Mouse (Mus musculus) liver, embryonic 11.5 days (tissue): ENCODE measurements around the gene Slc5a11. TPM values are rescaled to one million over a fixed set of nuclear protein-coding genes. Genes with fewer than 3 reads are reported as not detected.

Source experiments
- ATAC-seq: fragments of 200-750 bp; cut with Nextera tagmentation; replicated peaks from 2 replicates; pipeline ENCODE4 v1.8.0; 2017; ENCODE audit warnings: moderate number of reproducible peaks, mild to moderate bottlenecking, moderate TSS enrichment, moderate library complexity; ENCODE audit not compliant: low FRiP score
- DNase-seq: peaks from one replicate; pipeline ENCODE4 v3.0.0-alpha.2; 2017; ENCODE audit warnings: low spot score
- H3K27ac ChIP-seq: fragments of 300-500 bp; sonication (generic); 2 replicates; pipeline ENCODE4 v1.5.1; 2014; ENCODE audit warnings: mild to moderate bottlenecking, low read depth, low read length, control low read depth
- H3K27me3 ChIP-seq: fragments of 300-500 bp; sonication (generic); replicated peaks from 2 replicates; pipeline ENCODE4 v1.6.1; 2014; ENCODE audit warnings: low read length, mixed read lengths; ENCODE audit not compliant: control insufficient read depth, insufficient read depth
- H3K36me3 ChIP-seq: fragments of 300-500 bp; sonication (generic); 2 replicates; pipeline ENCODE4 v1.6.1; 2014; ENCODE audit warnings: mild to moderate bottlenecking, low read length, moderate library complexity, mixed read lengths; ENCODE audit not compliant: control insufficient read depth, insufficient read depth
- H3K4me1 ChIP-seq: fragments of 300-500 bp; sonication (generic); replicated peaks from 2 replicates; pipeline ENCODE4 v1.6.1; 2014; ENCODE audit warnings: low read length, mixed read lengths; ENCODE audit not compliant: control insufficient read depth, insufficient read depth
- H3K4me2 ChIP-seq: fragments of 300-500 bp; sonication (generic); 2 replicates; pipeline ENCODE4 v1.6.1; 2014; ENCODE audit warnings: mild to moderate bottlenecking, control low read depth, moderate library complexity
- H3K4me3 ChIP-seq: fragments of 300-500 bp; sonication (generic); 2 replicates; pipeline ENCODE4 v1.5.1; 2014; ENCODE audit warnings: low read depth, low read length, control low read depth
- H3K9ac ChIP-seq: fragments of 300-500 bp; sonication (generic); 2 replicates; pipeline ENCODE4 v1.6.1; 2014; ENCODE audit warnings: low read depth, low read length, control low read depth
- H3K9me3 ChIP-seq: fragments of 300-500 bp; sonication (generic); 2 replicates; pipeline ENCODE4 v1.6.1; 2016; ENCODE audit warnings: low read length, inconsistent platforms, mixed read lengths; ENCODE audit not compliant: control insufficient read depth
- WGBS: fragments of 180-500 bp; shearing (Covaris S2); extraction: QIAGEN DNeasy Blood & Tissue Kit; methylation state at CpG from one replicate; pipeline ENCODE4 v1.1.7; 2014; 5-methylcytosine and 5-hydroxymethylcytosine counted together
- polyA plus RNA-seq: library from polyadenylated mRNA; unstranded; fragments of >200 nt; fragmentation: Nextera tagmentation; extraction: Ambion mirVana; gene quantifications from 2 replicates; pipeline ENCODE4 v1.2.1, GENCODE M21; 2014

Slc5a11 gene
- 0.35 and 1.9 TPM in 2 replicates for polyA plus RNA-seq

GRCm38 (mm10) chr7:123214365-123215075, at the start of gene Slc5a11:
Slc5a11 (plus strand) TSS chr7:123214780.
- no peaks in the 10 kb centered on the region for H3K27me3 ChIP-seq
- no peak within 1 kb of the TSS for H3K4me2 ChIP-seq
- no peak for DNase-seq
- WGBS = 32% methylated on average over 8 of the region's 8 CpGs
- no peak within 1 kb of the TSS for H3K27ac ChIP-seq
- H3K4me3 ChIP-seq = no peak within 1 kb of the TSS
- no peak within 1 kb of the TSS for H3K9ac ChIP-seq
- peaks cover 4% of the 10 kb centered on the region; the same call in 1 of the 2 replicates for H3K4me1 ChIP-seq
- H3K9me3 ChIP-seq = no peaks in the 10 kb centered on the region
- H3K36me3 ChIP-seq = no peaks in the 10 kb centered on the region
- ATAC-seq = no peak

GRCm38 (mm10) chr7:123167436-123167835, 47.1 kb upstream of the Slc5a11 start:
- Histone ChIP-seq H3K4me2 (no peak overlapping the region), H3K9me3 (no peaks in the 10 kb centered on the region), H3K27me3 (no peaks in the 10 kb centered on the region), H3K9ac (no peak overlapping the region), H3K27ac (no peak overlapping the region), H3K36me3 (peaks cover 54% of the 10 kb centered on the region), H3K4me1 (no peaks in the 10 kb centered on the region), H3K4me3 (no peak overlapping the region)
- DNase-seq = no peak
- no peak for ATAC-seq
- WGBS = 81% methylated on average over 2 of the region's 2 CpGs

- Histone ChIP-seq H3K4me2 (no peak overlapping the region), H3K4me3 (no peak overlapping the region), H3K27ac (no peak overlapping the region), H3K4me1 (no peaks in the 10 kb centered on the region), H3K9ac (no peak overlapping the region), H3K27me3 (no peaks in the 10 kb centered on the region), H3K9me3 (no peaks in the 10 kb centered on the region), H3K36me3 (peaks cover 51% of the 10 kb centered on the region)
- ATAC-seq (no peak), DNase-seq (no peak)
- 91% methylated on average over 2 of the region's 2 CpGs for WGBS
Observed at GRCm38 (mm10) chr7:123169618-123170017, 45.0 kb upstream of the Slc5a11 start.

- no peaks in the 10 kb centered on the region for H3K9me3 ChIP-seq
- no peaks in the 10 kb centered on the region for H3K27me3 ChIP-seq
- H3K4me2 ChIP-seq = no peak overlapping the region
- no peak overlapping the region for H3K27ac ChIP-seq
- peaks cover 51% of the 10 kb centered on the region for H3K36me3 ChIP-seq
- DNase-seq (no peak), ATAC-seq (no peak)
- no peak overlapping the region for H3K4me3 ChIP-seq
- H3K4me1 ChIP-seq = no peaks in the 10 kb centered on the region
- no peak overlapping the region for H3K9ac ChIP-seq
- WGBS = 89% methylated on average over 5 of the region's 5 CpGs
Observed at GRCm38 (mm10) chr7:123172101-123172500, 42.5 kb upstream of the Slc5a11 start.

- ATAC-seq = no peak
- peaks cover 47% of the 10 kb centered on the region for H3K36me3 ChIP-seq
- H3K9me3 ChIP-seq = no peaks in the 10 kb centered on the region
- DNase-seq = no peak
- H3K4me2 ChIP-seq = no peak overlapping the region
- no peaks in the 10 kb centered on the region for H3K27me3 ChIP-seq
- H3K27ac ChIP-seq = no peak overlapping the region
- H3K9ac ChIP-seq = no peak overlapping the region
- H3K4me1 ChIP-seq = no peaks in the 10 kb centered on the region
- no peak overlapping the region for H3K4me3 ChIP-seq
Observed at GRCm38 (mm10) chr7:123177215-123177614, 37.4 kb upstream of the Slc5a11 start.

- ATAC-seq (no peak), DNase-seq (no peak)
- H3K9ac ChIP-seq = no peak overlapping the region
- no peaks in the 10 kb centered on the region for H3K27me3 ChIP-seq
- H3K4me1 ChIP-seq = no peaks in the 10 kb centered on the region
- H3K36me3 ChIP-seq = peaks cover 51% of the 10 kb centered on the region
- WGBS = 86% methylated on average over 20 of the region's 20 CpGs
- H3K9me3 ChIP-seq = no peaks in the 10 kb centered on the region
- H3K27ac ChIP-seq = no peak overlapping the region
- H3K4me3 ChIP-seq = no peak overlapping the region
- no peak overlapping the region for H3K4me2 ChIP-seq
Observed at GRCm38 (mm10) chr7:123181787-123182701, 32.5 kb upstream of the Slc5a11 start.

- H3K9ac ChIP-seq = no peak overlapping the region
- no peak overlapping the region for H3K4me3 ChIP-seq
- DNase-seq (no peak), ATAC-seq (no peak)
- 98% methylated on average over 1 of the region's 1 CpGs for WGBS
- H3K27me3 ChIP-seq = no peaks in the 10 kb centered on the region
- H3K36me3 ChIP-seq = peaks cover 67% of the 10 kb centered on the region
- H3K4me2 ChIP-seq = no peak overlapping the region
- H3K27ac ChIP-seq = no peak overlapping the region
- no peaks in the 10 kb centered on the region for H3K4me1 ChIP-seq
- no peaks in the 10 kb centered on the region for H3K9me3 ChIP-seq
Observed at GRCm38 (mm10) chr7:123184891-123185290, 29.7 kb upstream of the Slc5a11 start.

GRCm38 (mm10) chr7:123186463-123186862, 28.1 kb upstream of the Slc5a11 start:
- Histone ChIP-seq H3K9ac (no peak overlapping the region), H3K4me1 (no peaks in the 10 kb centered on the region), H3K27me3 (no peaks in the 10 kb centered on the region), H3K36me3 (peaks cover 73% of the 10 kb centered on the region), H3K9me3 (no peaks in the 10 kb centered on the region), H3K4me2 (no peak overlapping the region), H3K27ac (no peak overlapping the region), H3K4me3 (no peak overlapping the region)
- ATAC-seq (no peak), DNase-seq (no peak)
- WGBS = 86% methylated on average over 6 of the region's 6 CpGs
